Mouse (Mus musculus) ovary, postnatal 36 days (tissue): ENCODE measurements around the gene Nelfa.
"Not testable (repeated sequence)": the region's sequence is repeated elsewhere in the genome, so short reads cannot be mapped to it uniquely, and the experiment has no call there.

ENCODE experiments used
- DNase-seq: peaks from one replicate; pipeline ENCODE4 v3.0.0; 2022; ENCODE audit warnings: low spot score, mixed read lengths

Nelfa gene

DNA sequence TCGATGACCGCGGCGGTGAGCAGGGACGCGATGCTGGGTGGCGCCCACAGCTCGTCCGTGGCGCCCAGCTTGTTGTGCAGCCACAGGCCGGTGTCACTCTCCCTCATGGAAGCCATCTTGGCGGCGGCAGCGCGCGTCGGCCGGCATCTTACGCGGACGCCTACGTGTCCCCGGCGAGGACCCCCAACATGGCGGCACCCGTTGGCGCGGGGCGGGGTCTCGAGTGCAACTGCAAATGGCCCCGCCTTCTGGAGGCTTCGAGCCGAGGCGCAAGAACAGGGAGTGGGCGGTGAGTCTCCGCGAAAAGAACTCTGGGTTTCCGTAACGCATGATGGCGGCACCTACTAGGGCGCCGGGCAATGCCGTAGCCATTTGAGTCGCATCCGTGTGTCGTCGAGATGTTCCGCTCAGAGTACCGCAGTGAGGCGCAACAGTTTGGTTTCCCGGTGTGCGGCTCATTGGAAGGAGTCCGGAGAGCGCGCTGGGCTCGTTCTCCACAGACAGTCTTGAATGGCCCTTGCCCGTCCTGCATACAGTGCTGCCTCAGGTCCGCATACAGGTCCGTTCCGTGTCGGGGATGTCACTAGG is at the start of gene Nelfa:
Gene Nelfa (minus strand): TSS at position 294 of the 588 bp plus-strand sequence.
- peak; percentile 99 for DNase-seq

DNA sequence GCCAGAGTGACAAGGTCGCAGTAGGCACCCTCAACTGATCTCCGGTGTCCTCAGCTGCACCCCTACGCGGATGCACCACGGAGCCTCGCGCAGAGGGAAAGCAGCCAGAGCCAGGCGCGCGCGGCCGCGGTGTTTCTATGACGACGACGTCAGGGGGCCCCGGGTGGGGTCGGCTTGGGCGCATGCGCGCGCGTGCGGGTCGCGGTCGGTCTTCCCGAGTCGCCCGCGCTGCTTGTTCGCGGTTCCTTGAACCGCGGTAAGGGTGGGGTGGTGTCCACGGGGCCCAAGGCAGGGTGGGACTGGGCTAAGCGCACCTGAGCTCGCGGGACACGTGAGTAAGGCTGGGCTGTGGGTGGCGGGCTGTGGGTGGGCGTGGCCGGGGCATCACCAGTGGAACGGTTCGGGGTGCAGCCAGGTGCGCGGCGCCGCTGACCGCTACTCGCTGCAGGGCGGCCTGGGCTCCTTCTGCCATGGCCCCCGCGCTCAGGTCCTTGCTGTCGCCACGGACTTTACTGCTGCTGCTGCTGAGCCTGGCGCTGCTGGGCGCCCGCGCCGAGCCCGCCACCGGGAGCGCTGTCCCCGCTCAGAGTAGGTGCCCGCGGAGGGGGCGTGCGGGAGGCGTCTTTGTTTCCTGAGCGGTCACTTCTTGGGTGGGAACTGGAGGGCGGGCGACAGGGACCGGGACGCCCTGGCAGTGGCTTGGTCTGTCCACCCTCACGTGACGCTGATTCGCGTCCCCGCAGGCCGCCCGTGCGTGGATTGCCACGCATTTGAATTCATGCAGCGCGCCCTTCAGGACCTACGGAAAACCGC is 47.3 kb upstream of the Nelfa start, which contains the start of gene Gm1673:
Gene Gm1673 (plus strand): TSS at position 125 of the 813 bp plus-strand sequence.
- DNase-seq: peak; percentile 88

DNA sequence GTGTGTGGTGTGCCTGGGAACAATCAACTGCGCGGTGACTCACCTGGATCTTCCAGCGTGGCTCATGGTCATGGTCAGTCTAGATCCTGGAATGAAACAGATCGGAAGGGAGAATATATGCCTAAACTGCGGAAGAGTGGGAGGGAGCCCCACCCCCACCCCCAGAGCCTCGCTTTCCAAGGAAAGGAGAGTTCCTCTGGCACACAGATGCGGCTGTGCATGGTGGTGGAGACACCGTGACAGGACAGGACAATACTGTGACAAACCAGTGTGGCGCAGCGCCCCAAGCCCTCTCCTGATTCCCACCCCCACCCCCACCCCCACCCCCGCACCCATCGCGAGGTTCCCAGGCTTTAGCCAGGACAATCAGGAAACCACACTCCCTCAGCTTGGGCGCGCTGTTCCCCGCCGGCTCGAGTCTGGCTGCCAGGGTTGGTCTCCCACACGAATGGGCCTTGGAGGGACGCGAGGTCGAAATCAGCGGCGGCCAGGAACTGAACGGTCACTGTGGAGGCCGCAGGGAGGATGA is 46.6 kb upstream of the Nelfa start:
- no peak for DNase-seq

DNA sequence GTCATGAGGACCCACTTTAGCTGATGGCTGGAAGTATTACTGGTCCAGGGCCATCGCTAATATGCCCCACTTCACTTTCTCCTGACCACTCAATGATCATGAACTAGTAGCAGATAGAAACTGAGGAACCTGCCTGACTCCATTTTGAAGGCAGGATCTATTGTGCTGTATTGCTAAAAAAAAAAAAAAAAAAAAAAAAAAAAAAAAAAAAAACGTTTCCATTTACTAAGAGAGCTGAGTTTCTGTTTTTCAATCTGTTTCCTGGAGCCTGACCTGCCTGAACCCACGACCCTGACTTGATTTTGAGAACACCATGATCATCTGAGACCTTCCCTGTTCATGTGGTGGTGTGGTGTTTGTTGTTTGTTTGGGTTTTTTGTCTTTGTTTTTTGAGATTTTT is 40.1 kb upstream of the Nelfa start:
- DNase-seq: no peak

DNA sequence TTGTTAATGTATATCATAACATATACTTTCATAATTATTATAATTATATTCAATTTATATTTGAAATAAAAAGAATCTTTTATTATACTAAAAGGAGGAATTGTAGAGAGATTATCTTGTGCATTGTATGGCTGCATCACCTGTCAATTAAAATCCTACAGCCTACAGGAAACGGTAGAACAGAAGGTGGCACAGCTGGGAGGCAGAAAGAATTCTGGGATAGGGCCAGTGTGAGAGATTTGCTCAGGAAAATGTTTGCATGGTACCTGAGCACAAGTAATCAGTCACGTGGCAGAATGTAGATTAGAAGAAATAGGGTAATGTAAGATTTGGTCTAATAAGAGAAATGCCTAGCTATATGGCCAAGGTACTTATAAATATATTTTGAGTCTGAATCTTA is 38.5 kb upstream of the Nelfa start:
- no peak for DNase-seq

- DNase-seq: no peak
Observed at GRCm38 (mm10) chr5:33959382-33959781, 23.2 kb upstream of the Nelfa start.

GRCm38 (mm10) chr5:33955868-33956267 is 19.7 kb upstream of the Nelfa start:
- DNase-seq: no peak

DNA sequence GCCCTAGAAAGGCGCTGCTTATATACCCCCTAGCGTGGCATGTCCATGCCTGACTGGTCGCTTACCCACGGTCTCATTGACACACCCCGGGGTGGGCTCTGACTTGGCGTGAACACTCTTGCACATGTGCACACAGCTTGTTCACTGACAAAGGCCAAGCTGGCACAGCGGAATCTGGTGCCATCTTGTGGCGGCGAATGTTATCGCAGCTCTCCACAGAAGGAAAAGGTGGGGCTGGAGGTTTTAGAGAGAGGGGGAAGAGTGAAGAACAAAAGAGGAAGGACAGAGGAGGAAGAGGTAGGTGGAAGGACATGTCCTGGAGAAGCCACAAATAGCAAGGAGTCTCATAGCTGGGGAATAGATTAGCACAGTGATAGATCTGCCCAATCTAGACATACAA is 18.1 kb upstream of the Nelfa start:
- DNase-seq: peak; percentile 59

- no peak for DNase-seq
Observed at GRCm38 (mm10) chr5:33953471-33954185, 17.4 kb upstream of the Nelfa start.

DNA sequence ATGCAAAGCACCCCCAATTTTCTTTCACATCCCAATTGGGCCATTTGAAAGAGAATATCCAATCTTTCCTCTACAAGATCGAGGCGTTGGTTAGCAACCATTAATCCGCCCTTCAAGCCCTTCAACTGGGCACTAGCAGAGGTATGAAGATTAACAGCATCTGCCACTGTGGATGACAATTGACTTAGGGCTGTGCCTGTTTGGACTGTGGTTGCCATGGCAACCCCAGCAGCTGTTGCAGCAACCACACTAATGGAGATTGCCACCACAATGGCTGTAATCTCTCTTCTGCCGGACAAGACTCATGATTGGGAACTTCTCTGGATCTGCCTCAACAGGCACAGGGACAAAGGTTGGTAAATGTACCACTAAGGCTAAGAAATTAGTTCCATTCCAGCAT is 12.1 kb upstream of the Nelfa start:
- no peak for DNase-seq

DNA sequence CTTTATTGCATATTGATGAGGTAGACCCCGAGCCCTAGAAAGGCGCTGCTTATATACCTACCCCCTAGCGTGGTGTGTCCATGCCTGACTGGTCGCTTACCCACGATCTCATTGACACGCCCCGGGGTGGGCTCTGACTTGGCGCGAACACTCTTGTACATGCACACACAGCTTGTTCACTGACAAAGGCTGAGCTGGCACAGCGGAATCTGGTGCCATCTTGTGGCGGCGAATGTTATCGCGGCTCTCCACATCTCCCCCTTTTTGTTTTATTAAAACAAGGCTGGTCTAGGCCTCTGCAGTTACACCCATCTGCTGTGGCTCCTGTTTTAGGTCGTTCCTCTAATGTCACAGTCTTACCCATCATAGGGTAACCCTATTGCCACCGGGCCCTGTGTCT is 10.8 kb upstream of the Nelfa start:
- not testable (repeated sequence) for DNase-seq

DNA sequence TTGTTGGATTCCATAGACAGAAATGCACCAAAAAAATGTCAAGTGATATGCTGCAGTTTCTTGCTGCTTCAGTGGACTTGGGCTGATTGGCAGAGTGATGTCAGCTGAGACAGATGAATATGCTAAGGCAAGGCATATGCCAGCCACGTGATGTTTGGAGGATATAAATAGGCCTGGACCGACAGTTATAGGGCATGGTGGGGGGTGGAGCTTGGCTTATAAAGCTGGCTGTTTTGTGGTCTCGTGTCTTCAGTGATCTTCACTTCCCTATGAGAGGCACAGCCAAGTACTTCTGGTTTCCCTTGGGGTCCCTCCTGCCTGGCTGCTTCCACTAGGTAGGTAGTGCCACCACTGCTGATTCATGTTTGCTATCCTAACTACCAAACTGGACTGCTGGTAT is 2.2 kb upstream of the Nelfa start:
- no peak for DNase-seq

GRCm38 (mm10) chr5:33937230-33937629 is 1.0 kb upstream of the Nelfa start:
- DNase-seq: no peak

- no peak for DNase-seq
Observed at GRCm38 (mm10) chr5:33935700-33936111, 507 bp downstream of the Nelfa start.

DNA sequence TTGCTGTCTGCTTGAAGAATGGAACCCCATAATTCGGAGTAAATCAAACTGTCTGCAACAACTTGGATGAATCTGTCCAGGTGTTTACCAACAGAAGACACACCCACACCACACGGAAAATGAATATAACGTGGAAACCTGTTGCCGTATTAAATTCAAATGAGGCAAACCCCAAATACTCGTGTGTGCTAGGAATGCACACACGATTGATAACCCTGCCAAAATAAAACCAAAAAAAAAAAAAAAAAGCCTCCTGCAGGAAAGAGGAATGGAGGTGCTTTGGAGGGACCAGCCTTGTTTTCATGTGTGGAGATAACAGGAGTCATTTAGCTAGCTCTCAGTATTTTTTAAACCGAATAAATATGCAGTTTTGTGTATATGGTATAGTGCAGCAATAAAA is 1.3 kb downstream of the Nelfa start:
- no peak for DNase-seq

GRCm38 (mm10) chr5:33934081-33934480 is 2.1 kb downstream of the Nelfa start:
- DNase-seq: no peak

GRCm38 (mm10) chr5:33932413-33932812 is 3.8 kb downstream of the Nelfa start:
- no peak for DNase-seq

DNA sequence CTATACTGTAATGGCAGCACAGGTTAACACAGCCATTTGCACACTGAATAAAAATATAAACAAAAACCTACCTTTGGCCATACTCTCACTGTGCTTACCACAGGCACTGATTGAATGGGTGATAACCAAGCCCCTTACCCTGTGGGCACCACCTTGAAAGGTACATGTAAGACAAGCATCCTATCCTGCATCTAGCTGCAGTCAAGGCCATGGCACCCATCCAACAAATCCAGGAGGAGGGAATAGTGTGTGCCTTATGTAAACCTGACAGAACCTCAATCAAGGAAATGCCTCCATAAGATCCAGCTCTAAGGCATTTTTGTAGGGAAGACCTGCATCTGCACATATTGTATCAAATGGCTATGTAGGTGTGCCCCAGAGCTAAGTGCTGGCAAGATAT is 10.0 kb downstream of the Nelfa start:
- DNase-seq: no peak

DNA sequence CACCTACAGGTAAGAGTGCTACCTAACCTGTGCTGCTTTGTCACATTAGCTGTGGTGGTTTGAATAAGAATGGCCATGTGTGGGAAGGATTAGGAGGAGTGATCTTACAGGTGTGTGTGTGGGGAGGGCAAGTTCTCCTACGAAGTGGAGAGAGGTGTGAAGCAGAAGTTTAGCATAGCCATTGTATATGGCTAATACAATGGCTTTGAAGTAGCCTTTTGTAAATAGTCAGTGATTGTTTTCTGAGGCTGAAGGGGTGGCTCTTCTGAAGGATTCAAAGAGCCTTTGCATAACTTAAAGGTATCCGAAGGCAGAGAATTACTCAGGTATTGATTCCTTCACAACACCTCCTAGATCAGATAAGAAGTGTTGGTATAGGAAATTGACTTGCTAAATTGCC is 13.6 kb downstream of the Nelfa start:
- no peak for DNase-seq

DNA sequence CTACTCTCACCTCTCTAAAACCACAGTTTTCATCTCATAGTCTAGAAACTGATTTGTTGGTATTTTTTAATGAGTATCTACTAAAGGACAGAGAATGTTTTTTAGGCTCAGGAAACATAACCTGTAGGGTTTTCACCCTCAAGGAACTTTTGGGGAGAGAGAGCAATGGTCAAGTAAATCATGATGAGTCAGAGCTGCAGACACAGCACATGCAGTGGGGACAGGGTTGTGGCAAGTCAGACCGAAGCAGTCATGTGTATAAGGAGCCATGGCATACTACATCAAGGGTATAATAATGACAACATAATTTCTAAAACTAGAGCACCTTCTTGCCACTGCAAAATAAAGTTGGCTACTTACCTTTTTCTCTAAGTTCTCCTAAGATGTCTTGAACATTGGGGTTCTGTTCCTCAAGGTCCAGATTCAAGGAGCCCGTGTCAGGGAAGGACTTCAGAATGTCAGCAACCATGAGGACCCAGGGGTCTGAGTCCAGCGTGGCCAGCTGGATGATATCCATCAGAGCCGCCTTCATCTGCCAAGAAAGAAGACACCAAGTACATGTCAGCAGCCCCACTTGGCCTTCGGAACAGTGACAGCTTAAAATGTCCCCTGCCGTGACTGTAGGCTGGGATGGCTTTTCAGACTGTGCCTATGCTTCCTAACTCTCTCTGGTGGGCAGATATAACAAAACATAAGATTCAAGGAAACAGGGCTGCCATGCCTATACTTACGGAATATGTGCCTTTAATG is 14.6 kb downstream of the Nelfa start:
- DNase-seq: no peak

DNA sequence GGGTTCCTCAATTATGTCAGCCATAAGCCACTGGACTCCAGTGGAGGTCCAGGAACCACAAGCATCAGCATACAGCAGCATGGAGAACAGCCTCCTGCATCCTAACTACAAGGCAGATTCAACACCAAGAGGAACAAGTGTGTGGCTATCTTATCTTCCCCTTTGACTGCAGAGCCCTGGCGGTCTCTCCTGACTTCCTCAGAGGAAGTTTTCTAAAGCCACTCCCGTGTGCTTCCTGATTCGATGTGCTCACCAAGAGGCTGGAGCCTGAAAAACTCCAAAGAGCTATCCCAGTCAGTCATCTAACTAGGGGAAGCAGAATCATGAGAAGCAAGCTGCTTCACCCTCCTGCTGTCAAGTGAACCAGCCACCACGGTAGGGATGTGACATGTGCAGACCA is 15.3 kb downstream of the Nelfa start:
- no peak for DNase-seq

DNA sequence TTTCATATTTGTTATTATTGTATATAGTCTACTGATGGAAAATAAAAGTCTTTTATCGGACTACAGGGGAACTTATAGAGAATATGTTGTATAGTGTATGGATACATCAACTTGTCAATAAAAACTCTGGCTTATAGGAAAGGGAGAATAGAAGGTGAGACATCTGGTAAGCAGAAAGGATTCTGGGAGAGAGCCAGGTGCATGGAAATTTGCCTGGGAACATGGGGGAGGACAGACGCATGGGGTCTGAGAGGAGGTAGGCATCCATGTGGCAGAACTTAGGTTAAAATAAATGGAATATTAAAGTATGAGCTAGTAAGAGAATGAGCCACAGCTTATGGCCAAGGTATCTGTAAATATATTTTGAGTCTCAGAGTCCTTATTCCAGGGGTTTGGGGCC is 16.2 kb downstream of the Nelfa start:
- no peak for DNase-seq
